Mouse (Mus musculus) activated CD4-positive, CD25-positive, alpha-beta regulatory T cell, adult 4 months (primary cell): Measurements from ENCODE around the gene Pmepa1. TPM values are rescaled to one million over a fixed set of nuclear protein-coding genes. Genes with fewer than 3 reads are reported as not detected.

Experiments used
- ATAC-seq: one replicate; pipeline ENCODE4 v1.8.0; 2017
- polyA plus RNA-seq, 2 experiments: library from polyadenylated mRNA; unstranded; fragments of 100-300 nt; shearing (Covaris generic); gene quantifications; one replicate each; pipeline ENCODE4 v1.2.1; 2017

Gene Pmepa1
- polyA plus RNA-seq, 2 experiments from 2014 or later = 8.8 to 12.2 TPM

- ATAC-seq = peak; percentile 26
These were observed 761 bp downstream of the Pmepa1 start for GRCm38 (mm10) chr2:173275343-173276201.

- peak; percentile 38 for ATAC-seq
These were observed 1.6 kb downstream of the Pmepa1 start for GRCm38 (mm10) chr2:173274428-173275342.

GRCm38 (mm10) chr2:173273885-173274284 is 2.4 kb downstream of the Pmepa1 start:
- no peak for ATAC-seq

GRCm38 (mm10) chr2:173272354-173272900 is 3.9 kb downstream of the Pmepa1 start:
- no peak for ATAC-seq

GRCm38 (mm10) chr2:173271541-173271940 is 4.8 kb downstream of the Pmepa1 start:
- ATAC-seq = no peak

- no peak for ATAC-seq
These were observed 5.6 kb downstream of the Pmepa1 start for GRCm38 (mm10) chr2:173270601-173271248.

GRCm38 (mm10) chr2:173270196-173270595 is 6.1 kb downstream of the Pmepa1 start:
- ATAC-seq = no peak

GRCm38 (mm10) chr2:173267562-173267961 is 8.8 kb downstream of the Pmepa1 start:
- no peak for ATAC-seq

GRCm38 (mm10) chr2:173266349-173267112 is 9.8 kb downstream of the Pmepa1 start:
- no peak for ATAC-seq

- ATAC-seq = no peak
These were observed 10.7 kb downstream of the Pmepa1 start for GRCm38 (mm10) chr2:173265468-173266265.

GRCm38 (mm10) chr2:173264467-173265128 is 11.7 kb downstream of the Pmepa1 start:
- peak; percentile 79 for ATAC-seq

GRCm38 (mm10) chr2:173263636-173264330 is 12.6 kb downstream of the Pmepa1 start:
- peak; percentile 87 for ATAC-seq

GRCm38 (mm10) chr2:173261497-173261896 is 14.8 kb downstream of the Pmepa1 start:
- no peak for ATAC-seq

GRCm38 (mm10) chr2:173258459-173259091 is 17.8 kb downstream of the Pmepa1 start:
- ATAC-seq = no peak

- ATAC-seq = no peak
These were observed 18.7 kb downstream of the Pmepa1 start for GRCm38 (mm10) chr2:173257610-173258009.

GRCm38 (mm10) chr2:173256552-173256949 is 19.8 kb downstream of the Pmepa1 start:
- no peak for ATAC-seq

GRCm38 (mm10) chr2:173255810-173256551 is 20.4 kb downstream of the Pmepa1 start:
- ATAC-seq = no peak
